Mouse (Mus musculus) spleen, adult 2 months (tissue): ENCODE data around the gene Ppp1r18.

Source experiments
- CTCF ChIP-seq: fragments of 200-500 bp; IDR thresholded peaks from 2 replicates; pipeline ENCODE4 v1.5.1; 2011; ENCODE audit warnings: mild to moderate bottlenecking, inconsistent platforms; ENCODE audit not compliant: insufficient read depth, insufficient read length, insufficient replicate concordance; ENCODE audit errors: extremely low read depth
- POLR2A ChIP-seq: fragments of 200-500 bp; IDR thresholded peaks from 2 replicates; pipeline ENCODE4 v1.6.1; 2011; ENCODE audit warnings: low read depth, low read length, inconsistent platforms

- TF ChIP-seq CTCF: no peak
- no peak for TF ChIP-seq POLR2A
Observed at GRCm38 (mm10) chr17:35882924-35883323, 17.5 kb downstream of the Ppp1r18 start.
